Mouse (Mus musculus): ENCODE data around the gene Gm49396. TPM values are rescaled to one million over a fixed set of nuclear protein-coding genes. Genes with fewer than 3 reads are reported as not detected.

Gm49396 gene
- polyA plus RNA-seq, 1 experiment, result 3.1 TPM

- H3K4me3 ChIP-seq (ENCODE audit: insufficient read depth, low read length), result peak overlapping the region; percentile 88
- H3K4me1 ChIP-seq (ENCODE audit: control insufficient read depth, insufficient read depth, low read length), result no peaks in the 10 kb centered on the region
- no peak for TF ChIP-seq CTCF (IDR thresholded peaks at IDR 0.05; ENCODE audit: borderline replicate concordance, insufficient read depth, low read length)
- no peak for TF ChIP-seq POLR2A (IDR thresholded peaks at IDR 0.05; ENCODE audit: low read depth, low read length)
- peak overlapping the region; percentile 91 for H3K27ac ChIP-seq (ENCODE audit: insufficient read depth, low read length)
Observed at GRCm38 (mm10) chr7:30551445-30552101, 11.6 kb upstream of the Gm49396 start.

DNA sequence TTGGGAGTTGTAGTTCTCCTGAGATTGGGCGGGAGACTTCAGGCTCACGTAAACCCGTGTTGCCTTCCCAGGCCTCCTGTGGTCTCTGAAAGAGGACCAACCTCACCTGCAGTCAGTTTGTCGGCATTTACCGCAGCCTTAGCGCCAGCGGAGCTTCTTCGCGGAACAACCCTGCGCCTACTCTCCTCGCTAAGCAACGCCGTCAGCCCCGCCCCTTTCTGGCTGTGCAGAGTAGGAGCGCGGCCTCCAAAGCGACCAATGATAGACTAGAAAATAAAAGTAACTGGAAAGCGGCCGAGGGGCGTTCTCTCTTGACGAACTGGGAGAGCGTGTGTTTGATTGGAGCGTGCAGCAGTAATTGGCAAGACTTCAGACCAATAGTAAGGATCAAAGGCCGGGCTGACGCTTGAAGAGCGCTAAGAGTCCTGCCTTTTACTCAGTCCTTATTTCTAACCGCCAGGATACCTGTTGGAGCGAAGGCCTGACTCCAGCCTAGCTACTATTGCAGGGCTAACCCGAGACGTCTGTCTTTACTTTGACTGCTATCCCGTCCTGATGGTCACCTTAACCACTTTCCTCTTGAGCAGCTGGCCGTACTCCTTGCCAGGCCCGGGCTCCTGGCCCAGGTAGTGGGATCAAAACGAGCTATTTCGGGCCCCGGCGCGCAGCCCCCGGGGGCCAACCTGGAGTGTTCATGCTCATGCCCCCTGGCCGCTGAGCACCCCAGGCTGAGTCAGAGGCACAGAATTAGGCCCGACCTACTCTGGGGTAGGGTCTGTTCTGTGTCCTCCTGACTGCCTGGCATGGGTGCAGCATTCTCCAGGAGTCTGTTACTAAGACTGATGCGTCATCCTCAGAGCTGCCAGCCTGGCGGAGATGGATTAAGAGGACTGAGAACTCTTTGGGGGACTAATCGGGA, 10.8 kb upstream of the Gm49396 start, which contains the start of the genes Hspb6 and Proser3:
TSS of gene Hspb6 (plus strand) at position 77 of the 919 bp plus-strand sequence.
TSS of gene Proser3 (minus strand) at position 198 of the 919 bp plus-strand sequence.
- H3K4me1 ChIP-seq (ENCODE audit: control insufficient read depth, insufficient read depth, low read length), result no peaks in the 10 kb centered on the region
- H3K27ac ChIP-seq (ENCODE audit: insufficient read depth, low read length), result peak within 1 kb of the TSS; percentile 96
- H3K4me3 ChIP-seq (ENCODE audit: insufficient read depth, low read length), result peak within 1 kb of the TSS; percentile 88
- TF ChIP-seq POLR2A (IDR thresholded peaks at IDR 0.05; ENCODE audit: low read depth, low read length) (peak; percentile 96), CTCF (IDR thresholded peaks at IDR 0.05; ENCODE audit: borderline replicate concordance, insufficient read depth, low read length) (no peak)

DNA sequence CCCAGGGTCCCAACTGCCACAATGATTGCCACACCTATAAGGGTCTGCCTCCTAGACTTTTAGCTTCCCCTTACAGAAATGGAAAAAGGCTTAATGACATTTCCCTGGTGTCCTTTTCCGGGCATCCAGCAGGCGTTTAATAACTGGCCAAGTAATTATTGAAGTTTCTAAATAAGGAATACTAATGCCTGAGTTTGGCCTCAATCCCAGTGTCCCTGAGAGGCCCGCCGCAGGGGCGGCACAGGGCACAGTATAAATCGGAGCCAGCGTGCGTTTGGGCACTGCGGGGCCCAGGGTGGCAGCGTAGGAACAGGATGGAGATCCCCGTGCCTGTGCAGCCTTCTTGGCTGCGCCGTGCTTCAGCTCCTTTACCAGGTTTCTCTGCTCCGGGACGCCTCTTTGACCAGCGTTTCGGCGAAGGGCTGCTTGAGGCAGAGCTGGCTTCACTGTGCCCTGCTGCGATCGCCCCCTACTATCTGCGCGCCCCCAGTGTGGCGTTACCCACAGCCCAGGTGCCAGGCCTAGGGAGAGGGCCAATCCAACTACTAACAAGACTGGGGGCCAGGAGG, 10.0 kb upstream of the Gm49396 start:
- TF ChIP-seq CTCF (IDR thresholded peaks at IDR 0.05; ENCODE audit: borderline replicate concordance, insufficient read depth, low read length) (no peak), POLR2A (IDR thresholded peaks at IDR 0.05; ENCODE audit: low read depth, low read length) (peak; percentile 95)
- H3K4me1 ChIP-seq (ENCODE audit: control insufficient read depth, insufficient read depth, low read length), result peaks cover 3% of the 10 kb centered on the region; the same call in 1 of the 2 replicates
- H3K27ac ChIP-seq (ENCODE audit: insufficient read depth, low read length), result peak overlapping the region; percentile 96
- H3K4me3 ChIP-seq (ENCODE audit: insufficient read depth, low read length), result peak overlapping the region; percentile 48

DNA sequence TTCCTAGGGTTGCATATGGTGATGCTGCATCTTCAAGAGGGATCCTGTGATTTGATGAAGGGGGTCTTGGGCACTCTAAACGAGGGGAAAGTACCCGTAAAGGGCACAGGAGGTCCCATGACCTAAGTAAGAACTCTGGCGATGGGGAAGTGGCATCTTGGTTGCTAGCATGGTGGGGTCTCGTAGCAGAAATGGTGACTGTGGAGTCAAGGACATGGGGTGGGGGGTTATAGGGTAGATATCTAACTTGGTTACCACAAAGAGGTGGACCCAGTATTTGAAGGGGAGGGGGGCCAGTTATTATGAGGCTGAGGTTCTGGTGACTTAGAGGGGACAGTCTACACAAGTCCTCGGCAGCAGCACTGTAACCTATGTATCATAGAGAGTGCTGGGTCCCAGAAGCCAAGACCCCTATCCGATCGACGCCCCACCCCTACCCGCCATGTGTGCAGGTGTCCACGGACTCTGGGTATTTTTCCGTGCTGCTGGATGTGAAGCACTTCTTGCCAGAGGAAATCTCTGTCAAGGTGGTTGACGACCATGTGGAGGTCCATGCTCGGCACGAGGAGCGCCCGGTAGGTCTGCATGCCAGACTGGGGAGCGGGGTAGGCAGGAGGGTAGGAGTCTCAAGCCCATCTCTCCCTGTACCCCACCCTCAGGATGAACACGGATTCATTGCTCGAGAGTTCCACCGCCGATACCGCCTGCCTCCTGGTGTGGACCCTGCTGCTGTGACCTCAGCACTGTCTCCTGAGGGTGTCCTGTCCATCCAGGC, 9.1 kb upstream of the Gm49396 start:
- H3K4me1 ChIP-seq (ENCODE audit: control insufficient read depth, insufficient read depth, low read length), result peaks cover 3% of the 10 kb centered on the region; the same call in 1 of the 2 replicates
- TF ChIP-seq CTCF (IDR thresholded peaks at IDR 0.05; ENCODE audit: borderline replicate concordance, insufficient read depth, low read length) (no peak), POLR2A (IDR thresholded peaks at IDR 0.05; ENCODE audit: low read depth, low read length) (0 out of 2 replicates have a peak, but pooled peaks have one; percentile 18)
- H3K27ac ChIP-seq (ENCODE audit: insufficient read depth, low read length), result no peak overlapping the region
- H3K4me3 ChIP-seq (ENCODE audit: insufficient read depth, low read length), result no peak overlapping the region

- Histone ChIP-seq H3K4me1 (ENCODE audit: control insufficient read depth, insufficient read depth, low read length) (peaks cover 3% of the 10 kb centered on the region; the same call in 1 of the 2 replicates), H3K27ac (ENCODE audit: insufficient read depth, low read length) (no peak overlapping the region), H3K4me3 (ENCODE audit: insufficient read depth, low read length) (no peak overlapping the region)
- TF ChIP-seq CTCF (IDR thresholded peaks at IDR 0.05; ENCODE audit: borderline replicate concordance, insufficient read depth, low read length), result peak; percentile 18; the same call in 1 of the 2 replicates
- TF ChIP-seq POLR2A (IDR thresholded peaks at IDR 0.05; ENCODE audit: low read depth, low read length), result no peak
Observed at GRCm38 (mm10) chr7:30556894-30557536, 6.1 kb upstream of the Gm49396 start.

- Histone ChIP-seq H3K4me1 (ENCODE audit: control insufficient read depth, insufficient read depth, low read length) (peaks cover 3% of the 10 kb centered on the region; the same call in 1 of the 2 replicates), H3K27ac (ENCODE audit: insufficient read depth, low read length) (no peak overlapping the region), H3K4me3 (ENCODE audit: insufficient read depth, low read length) (peak overlapping the region; percentile 68)
- TF ChIP-seq POLR2A (IDR thresholded peaks at IDR 0.05; ENCODE audit: low read depth, low read length), result no peak
- TF ChIP-seq CTCF (IDR thresholded peaks at IDR 0.05; ENCODE audit: borderline replicate concordance, insufficient read depth, low read length), result no peak
Observed at GRCm38 (mm10) chr7:30557901-30558514, 5.1 kb upstream of the Gm49396 start.

GRCm38 (mm10) chr7:30558656-30559442, 4.3 kb upstream of the Gm49396 start:
- Histone ChIP-seq H3K4me1 (ENCODE audit: control insufficient read depth, insufficient read depth, low read length) (peaks cover 3% of the 10 kb centered on the region; the same call in 1 of the 2 replicates), H3K4me3 (ENCODE audit: insufficient read depth, low read length) (peak overlapping the region; percentile 68), H3K27ac (ENCODE audit: insufficient read depth, low read length) (0 out of 2 replicates have a peak overlapping the region, but pooled peaks have one; percentile 17)
- no peak; the same call in 1 of the 2 replicates for TF ChIP-seq POLR2A (IDR thresholded peaks at IDR 0.05; ENCODE audit: low read depth, low read length)
- TF ChIP-seq CTCF (IDR thresholded peaks at IDR 0.05; ENCODE audit: borderline replicate concordance, insufficient read depth, low read length), result no peak

All from embryonic fibroblast, embryonic 13.5 days (primary cell).